Mouse (Mus musculus) frontal cortex, adult 2 months (tissue): ENCODE data around the gene Kif5a. TPM values are rescaled to one million over a fixed set of nuclear protein-coding genes. Genes with fewer than 3 reads are reported as not detected.
"Not testable (repeated sequence)": the region's sequence is repeated elsewhere in the genome, so short reads cannot be mapped to it uniquely, and the experiment has no call there.

Experiments used
- DNase-seq, 2 experiments: peaks; one replicate each; pipeline ENCODE4 v3.0.0; 2022; ENCODE audit warnings: low spot score in 1 of 2; ENCODE audit errors: extremely low spot score in 1 of 2
- polyA plus RNA-seq: library from polyadenylated mRNA; depleted of rRNA; stranded (reverse); fragments of >200 nt; gene quantifications from 2 replicates; pipeline ENCODE4 v1.2.3, GENCODE M21; 2012

Kif5a gene
- polyA plus RNA-seq, 1 experiment = 907 TPM

- no peak for DNase-seq
Measured at GRCm38 (mm10) chr10:127195328-127196129, 67.6 kb downstream of the Kif5a start, which contains the start of gene Dtx3. TSS of gene Dtx3 (minus strand) at chr10:127195728.

- no peak for DNase-seq
Measured at GRCm38 (mm10) chr10:127194428-127195327, 68.5 kb downstream of the Kif5a start.

GRCm38 (mm10) chr10:127193011-127193410 is 70.1 kb downstream of the Kif5a start:
- DNase-seq = no peak

GRCm38 (mm10) chr10:127192057-127192328 is 71.2 kb downstream of the Kif5a start:
- DNase-seq = not testable (repeated sequence)

GRCm38 (mm10) chr10:127191191-127192056 is 71.7 kb downstream of the Kif5a start:
- no peak for DNase-seq

- no peak for DNase-seq
Measured at GRCm38 (mm10) chr10:127190398-127191190, 72.6 kb downstream of the Kif5a start.

- DNase-seq = no peak
Measured at GRCm38 (mm10) chr10:127189651-127190381, 73.3 kb downstream of the Kif5a start, which contains the start of gene Arhgef25. TSS of gene Arhgef25 (minus strand) at chr10:127190083.

GRCm38 (mm10) chr10:127189116-127189650 is 74.0 kb downstream of the Kif5a start:
- no peak for DNase-seq

GRCm38 (mm10) chr10:127188465-127189115 is 74.6 kb downstream of the Kif5a start:
- DNase-seq = no peak

- no peak for DNase-seq
Measured at GRCm38 (mm10) chr10:127188079-127188453, 75.1 kb downstream of the Kif5a start.

GRCm38 (mm10) chr10:127187371-127188078 is 75.6 kb downstream of the Kif5a start:
- peak; percentile 78 to 83 for DNase-seq

GRCm38 (mm10) chr10:127186451-127186850 is 76.7 kb downstream of the Kif5a start:
- no peak for DNase-seq

- no peak for DNase-seq
Measured at GRCm38 (mm10) chr10:127185506-127185905, 77.6 kb downstream of the Kif5a start.

- no peak for DNase-seq
Measured at GRCm38 (mm10) chr10:127185101-127185500, 78.0 kb downstream of the Kif5a start.

- no peak for DNase-seq
Measured at GRCm38 (mm10) chr10:127183759-127184158, 79.4 kb downstream of the Kif5a start.

- no peak for DNase-seq
Measured at GRCm38 (mm10) chr10:127182624-127183023, 80.5 kb downstream of the Kif5a start.

GRCm38 (mm10) chr10:127181566-127181965 is 81.6 kb downstream of the Kif5a start:
- no peak for DNase-seq

- DNase-seq = no peak
Measured at GRCm38 (mm10) chr10:127180695-127181047, 82.5 kb downstream of the Kif5a start.
